Mouse (Mus musculus): ENCODE data around the gene Scn3a.

DNA sequence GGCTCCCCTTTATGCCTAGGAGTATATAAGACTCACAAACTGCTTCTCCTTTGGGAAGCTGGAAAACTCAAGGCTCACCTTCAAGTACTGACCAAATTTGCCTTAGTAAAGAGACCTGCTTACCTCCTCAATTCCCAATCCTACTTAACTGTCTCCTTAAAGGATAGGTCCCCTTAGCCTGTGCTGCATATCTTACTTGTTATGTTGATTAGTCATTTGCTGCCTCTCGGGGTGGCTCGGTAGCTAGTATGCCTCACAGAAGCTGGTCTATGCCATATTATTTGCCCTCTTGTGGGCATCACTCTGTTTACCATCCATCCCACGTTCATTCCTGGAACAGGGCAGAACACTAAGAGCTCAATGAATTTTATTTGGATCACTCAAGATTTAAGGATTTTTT lies 14.7 kb downstream of the Scn3a start:
- TF ChIP-seq CTCF (conservative IDR thresholded peaks at IDR 0.05; ENCODE audit: low read length) (no peak), POU5F1 (IDR thresholded peaks at IDR 0.05; ENCODE audit: borderline replicate concordance, low read length) (no peak), NANOG (IDR thresholded peaks at IDR 0.05; ENCODE audit: borderline replicate concordance, low read length) (no peak)

All from E14TG2a.4 (cell line).